Mouse (Mus musculus): ENCODE measurements around the gene Sgcd. TPM values are rescaled to one million over a fixed set of nuclear protein-coding genes. Genes with fewer than 3 reads are reported as not detected.
"Not testable (repeated sequence)": the region's sequence is repeated elsewhere in the genome, so short reads cannot be mapped to it uniquely, and the experiment has no call there.

Gene Sgcd
- polyA plus RNA-seq, 1 experiment from 2014 or later, result 4.5 TPM

DNA sequence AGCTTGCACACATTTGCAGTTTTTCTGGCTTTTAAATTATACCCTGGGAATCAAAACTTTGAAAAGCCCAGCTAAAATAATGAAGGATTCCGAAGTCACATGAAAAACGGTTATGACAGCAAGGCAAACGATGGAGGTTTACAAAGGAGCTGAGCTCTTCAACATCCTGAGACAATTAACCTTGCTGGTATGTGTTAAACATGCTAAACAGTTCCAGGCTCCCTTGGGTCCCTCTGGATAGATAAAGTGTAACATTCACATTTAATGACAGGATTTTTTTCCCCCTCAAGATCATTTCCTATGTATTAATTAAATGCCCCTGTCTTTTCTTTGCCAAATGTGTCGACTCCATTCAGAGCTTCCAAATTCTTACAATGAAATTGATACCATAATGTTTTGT is 414.1 kb downstream of the Sgcd start:
- no peak for ATAC-seq (ENCODE audit: low FRiP score, low read depth)

DNA sequence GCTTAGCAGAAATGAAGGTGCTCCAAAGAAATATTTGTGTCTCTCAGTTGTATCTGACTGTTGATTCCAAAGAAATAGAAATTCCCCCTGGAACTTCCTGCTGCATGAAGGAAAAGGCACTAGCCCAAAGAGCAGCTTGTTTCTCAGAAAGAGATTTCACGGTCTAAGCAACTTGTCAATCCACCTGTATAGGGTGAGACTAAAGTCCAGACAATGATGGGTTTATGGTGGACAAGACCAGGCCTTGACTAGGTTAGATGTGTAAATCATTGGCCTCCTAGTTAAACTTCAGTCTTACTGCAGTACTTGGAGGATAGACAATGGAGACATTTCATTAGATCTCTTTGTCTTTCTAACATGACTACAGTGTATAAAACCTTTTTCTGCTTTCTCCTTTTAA is 420.3 kb downstream of the Sgcd start:
- H3K36me3 ChIP-seq, result no peaks in the 10 kb centered on the region
- no peak for ATAC-seq (ENCODE audit: low FRiP score, low read depth)

More for the DNA sequence above, 414.1 kb downstream of the Sgcd start:
- H3K4me2 ChIP-seq, result no peak overlapping the region
- WGBS, result 52% methylated on average over 4 of the region's 4 CpGs
- H3K27me3 ChIP-seq, result no peaks in the 10 kb centered on the region
- no peak overlapping the region for H3K9ac ChIP-seq
- no peak overlapping the region for H3K4me3 ChIP-seq
- H3K9me3 ChIP-seq, result no peaks in the 10 kb centered on the region
- no peaks in the 10 kb centered on the region for H3K36me3 ChIP-seq
- H3K27ac ChIP-seq (replicated peaks), result no peak overlapping the region
- no peaks in the 10 kb centered on the region for H3K4me1 ChIP-seq (replicated peaks)

DNA sequence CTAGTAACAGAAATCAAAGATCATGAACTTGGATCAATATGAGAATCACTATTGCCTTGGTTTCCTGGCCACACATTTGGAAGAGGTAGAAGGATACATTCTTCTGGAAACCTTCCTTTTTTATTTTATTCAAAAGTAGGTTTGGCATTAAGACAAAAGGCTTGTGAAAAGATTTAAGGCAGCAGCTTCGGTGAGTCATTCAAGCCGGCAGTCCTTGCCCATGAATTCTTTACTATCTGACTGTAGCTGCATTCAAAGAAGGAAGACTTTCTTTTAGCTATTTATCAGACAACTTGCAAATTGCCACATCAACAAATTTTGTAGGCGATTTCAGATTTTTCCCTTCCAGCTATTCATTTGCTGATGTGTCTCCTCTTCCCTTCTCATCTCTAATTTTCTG is 422.6 kb downstream of the Sgcd start:
- no peaks in the 10 kb centered on the region for H3K36me3 ChIP-seq
- no peak overlapping the region for H3K9ac ChIP-seq
- no peak overlapping the region for H3K27ac ChIP-seq (replicated peaks)
- no peak overlapping the region for H3K4me2 ChIP-seq
- no peaks in the 10 kb centered on the region for H3K9me3 ChIP-seq
- WGBS, result 75% methylated on average over 3 of the region's 3 CpGs
- no peaks in the 10 kb centered on the region for H3K4me1 ChIP-seq (replicated peaks)
- no peak for ATAC-seq (ENCODE audit: low FRiP score, low read depth)
- H3K27me3 ChIP-seq, result no peaks in the 10 kb centered on the region
- H3K4me3 ChIP-seq, result no peak overlapping the region

More for the DNA sequence above, 420.3 kb downstream of the Sgcd start:
- no peak overlapping the region for H3K4me2 ChIP-seq
- H3K27ac ChIP-seq (replicated peaks), result no peak overlapping the region
- H3K27me3 ChIP-seq, result no peaks in the 10 kb centered on the region
- no peaks in the 10 kb centered on the region for H3K9me3 ChIP-seq
- 90% methylated on average over 1 of the region's 1 CpGs for WGBS
- H3K9ac ChIP-seq, result no peak overlapping the region
- no peak overlapping the region for H3K4me3 ChIP-seq
- H3K4me1 ChIP-seq (replicated peaks), result no peaks in the 10 kb centered on the region

DNA sequence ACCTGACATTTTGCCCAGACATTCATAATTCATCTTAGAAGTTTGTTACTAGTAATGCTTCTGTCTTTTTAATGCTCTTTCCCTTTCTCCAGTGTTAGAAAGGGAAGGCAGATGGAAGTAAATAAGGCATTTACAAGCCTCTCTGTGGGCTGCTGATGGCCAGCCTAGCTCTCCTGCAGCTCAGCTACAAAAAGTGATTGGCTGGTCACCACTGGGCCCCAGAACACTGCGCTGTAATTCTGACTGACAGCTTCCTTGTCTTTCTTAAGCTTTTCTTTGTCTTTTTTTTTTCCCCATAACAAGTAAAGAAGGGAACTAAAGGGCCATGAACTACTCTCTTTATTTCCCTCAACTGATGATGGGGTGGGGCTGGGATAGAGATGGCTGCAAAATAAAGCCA is 463.9 kb downstream of the Sgcd start:
- no peak overlapping the region for H3K4me3 ChIP-seq
- H3K4me2 ChIP-seq, result no peak overlapping the region
- no peak for ATAC-seq (ENCODE audit: low FRiP score, low read depth)
- H3K9me3 ChIP-seq, result no peaks in the 10 kb centered on the region
- H3K36me3 ChIP-seq, result no peaks in the 10 kb centered on the region
- no peak overlapping the region for H3K9ac ChIP-seq
- no peaks in the 10 kb centered on the region for H3K4me1 ChIP-seq (replicated peaks)
- no peaks in the 10 kb centered on the region for H3K27me3 ChIP-seq
- WGBS, result 15% methylated on average over 1 of the region's 1 CpGs
- H3K27ac ChIP-seq (replicated peaks), result no peak overlapping the region

DNA sequence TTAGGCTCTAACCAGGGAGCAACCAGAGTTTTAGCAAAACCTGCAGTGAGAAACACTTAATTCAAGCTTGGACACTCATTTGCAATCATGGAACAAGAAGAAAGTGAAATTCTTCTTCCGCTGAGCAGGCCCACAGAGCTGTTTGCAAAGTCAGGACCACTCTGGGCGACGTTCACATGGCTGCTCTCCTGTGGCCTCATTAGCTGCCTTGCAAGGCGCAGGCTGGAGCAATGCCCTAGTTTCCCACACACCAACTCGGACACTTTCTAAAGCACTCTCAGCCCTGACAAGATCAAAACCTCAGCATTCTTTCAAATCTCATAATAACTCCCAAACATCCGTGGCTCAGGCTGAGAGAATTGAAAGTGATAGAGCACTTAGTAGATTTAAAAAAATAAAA is 480.7 kb downstream of the Sgcd start:
- H3K9me3 ChIP-seq, result no peaks in the 10 kb centered on the region
- H3K4me3 ChIP-seq, result no peak overlapping the region
- H3K36me3 ChIP-seq, result no peaks in the 10 kb centered on the region
- WGBS, result 81% methylated on average over 6 of the region's 6 CpGs
- ATAC-seq (ENCODE audit: low FRiP score, low read depth), result no peak
- no peaks in the 10 kb centered on the region for H3K27me3 ChIP-seq
- H3K27ac ChIP-seq (replicated peaks), result no peak overlapping the region
- no peaks in the 10 kb centered on the region for H3K4me1 ChIP-seq (replicated peaks)
- no peak overlapping the region for H3K4me2 ChIP-seq
- H3K9ac ChIP-seq, result no peak overlapping the region

DNA sequence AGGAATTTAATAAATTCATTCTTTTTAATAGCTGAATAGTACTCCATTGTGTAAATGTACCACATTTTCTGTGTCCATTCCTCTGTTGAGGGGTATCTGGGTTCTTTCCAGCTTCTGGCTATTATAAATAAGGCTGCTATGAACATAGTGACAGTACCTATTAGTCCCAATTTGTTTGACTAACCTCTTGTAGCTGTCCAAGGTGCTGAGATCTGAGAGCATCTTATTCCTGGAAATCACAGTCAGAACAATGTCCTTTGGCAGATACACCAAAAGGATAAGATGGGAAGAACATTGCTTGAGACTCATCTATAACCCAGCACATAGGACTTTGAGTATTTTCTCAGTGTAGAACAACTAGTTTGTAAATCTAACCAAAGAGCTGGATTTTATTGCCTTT is 485.5 kb downstream of the Sgcd start:
- H3K9me3 ChIP-seq; H3K4me3 ChIP-seq; H3K27ac ChIP-seq (replicated peaks); H3K4me1 ChIP-seq (replicated peaks); H3K36me3 ChIP-seq; ATAC-seq (ENCODE audit: low FRiP score, low read depth); H3K9ac ChIP-seq; H3K4me2 ChIP-seq; H3K27me3 ChIP-seq: not testable (repeated sequence)

DNA sequence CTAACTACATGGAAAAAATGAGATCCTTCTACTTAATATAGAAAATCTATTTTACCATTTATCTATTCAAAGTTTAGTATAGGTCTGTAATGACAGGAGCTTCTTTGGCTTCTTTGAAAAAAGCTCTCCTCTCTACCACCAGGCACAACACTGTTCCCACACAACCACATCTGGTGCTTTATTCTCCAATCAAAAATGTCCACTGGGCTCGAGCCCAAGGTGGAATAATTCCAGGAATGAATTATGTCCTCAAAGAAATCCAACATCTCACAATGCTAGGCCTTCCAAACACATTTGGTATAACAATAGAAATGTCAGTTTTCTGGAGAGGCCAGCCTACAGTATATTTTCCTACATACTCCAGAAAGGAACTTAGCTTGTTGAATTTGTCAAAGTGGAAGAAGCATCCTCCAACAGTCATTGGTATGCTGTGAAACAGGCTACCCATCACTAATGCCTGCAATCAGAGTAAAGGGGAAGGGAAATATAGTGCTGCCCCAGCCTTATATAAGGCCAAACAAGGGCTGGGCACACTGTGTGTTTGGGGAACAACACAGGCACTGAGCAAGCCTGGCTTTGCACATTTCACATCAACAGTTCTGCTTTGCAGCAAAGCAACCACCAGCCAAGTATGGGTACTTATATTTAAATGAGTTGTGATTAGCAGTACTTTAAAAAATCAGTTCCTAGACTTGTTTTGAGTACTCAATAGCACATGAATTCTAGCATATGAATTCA is 515.1 kb downstream of the Sgcd start:
- Histone ChIP-seq H3K27ac (replicated peaks) (no peak overlapping the region), H3K9me3 (no peaks in the 10 kb centered on the region), H3K27me3 (no peaks in the 10 kb centered on the region), H3K4me2 (no peak overlapping the region), H3K4me1 (replicated peaks) (no peaks in the 10 kb centered on the region), H3K4me3 (no peak overlapping the region), H3K36me3 (no peaks in the 10 kb centered on the region), H3K9ac (no peak overlapping the region)
- ATAC-seq (ENCODE audit: low FRiP score, low read depth), result no peak
- 48% methylated on average over 1 of the region's 1 CpGs for WGBS

DNA sequence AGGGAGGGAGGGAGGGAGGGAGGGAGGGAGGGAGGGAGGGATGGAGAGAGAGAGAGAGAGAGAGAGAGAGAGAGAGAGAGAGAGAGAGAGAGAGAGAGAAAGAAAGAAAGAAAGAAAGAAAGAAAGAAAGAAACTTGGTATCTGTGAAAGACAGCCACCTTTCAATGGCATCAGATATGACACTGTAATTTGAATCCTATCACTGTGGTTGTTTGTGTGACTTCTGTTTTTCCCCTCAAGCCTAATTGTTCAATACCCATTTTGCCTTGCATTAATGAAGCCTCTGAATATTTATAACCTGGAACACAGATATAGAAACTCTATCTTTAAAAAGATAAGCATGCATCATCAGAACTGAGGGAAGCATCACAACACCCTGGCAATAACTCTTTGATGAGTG is 528.1 kb downstream of the Sgcd start:
- not testable (repeated sequence) for H3K4me2 ChIP-seq; H3K27me3 ChIP-seq; H3K27ac ChIP-seq (replicated peaks); H3K4me3 ChIP-seq; H3K36me3 ChIP-seq; ATAC-seq (ENCODE audit: low FRiP score, low read depth); H3K4me1 ChIP-seq (replicated peaks); H3K9me3 ChIP-seq; H3K9ac ChIP-seq

DNA sequence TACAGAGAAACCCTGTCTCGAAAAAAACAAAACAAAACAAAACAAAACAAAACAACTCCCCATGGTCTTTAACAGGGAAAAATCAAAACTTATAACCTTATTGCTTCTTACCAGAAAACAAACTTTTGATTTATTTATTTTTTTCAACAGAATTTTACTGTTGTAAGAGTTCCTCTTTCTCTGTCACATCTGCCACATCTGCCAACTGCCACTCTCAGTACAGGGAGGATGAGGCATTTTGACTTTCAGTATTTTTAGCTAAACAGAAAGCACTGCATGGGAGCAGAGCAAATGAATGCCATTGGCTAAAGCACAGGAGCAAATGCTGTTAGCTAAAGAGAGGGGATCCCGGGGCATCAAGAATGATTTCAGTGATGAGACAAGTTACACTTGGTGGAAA is 528.6 kb downstream of the Sgcd start:
- WGBS, result 77% methylated on average over 2 of the region's 2 CpGs
- no peak for ATAC-seq (ENCODE audit: low FRiP score, low read depth)
- no peak overlapping the region for H3K9ac ChIP-seq

DNA sequence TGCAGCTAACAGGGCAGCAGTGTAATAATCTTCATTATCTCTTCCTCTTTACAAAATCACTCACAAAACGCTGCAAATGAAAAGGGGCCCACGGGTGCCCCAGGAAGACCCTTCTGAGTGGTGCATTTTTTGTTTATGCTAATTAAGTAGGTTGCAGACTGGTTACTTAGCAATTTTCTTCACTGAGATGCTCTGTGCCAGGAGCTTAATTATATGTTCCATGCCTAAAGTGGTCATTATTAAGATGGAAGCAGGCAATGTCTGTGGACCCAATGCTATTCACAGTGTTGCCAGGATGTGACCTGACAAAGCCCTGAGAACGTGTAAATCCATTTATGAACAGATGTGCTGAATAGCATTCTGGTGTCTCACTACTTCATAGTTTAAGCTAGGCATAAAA is 529.6 kb downstream of the Sgcd start:
- H3K4me2 ChIP-seq, result no peak overlapping the region
- H3K4me1 ChIP-seq (replicated peaks), result no peaks in the 10 kb centered on the region
- 24% methylated on average over 3 of the region's 3 CpGs for WGBS
- no peak for ATAC-seq (ENCODE audit: low FRiP score, low read depth)
- H3K27ac ChIP-seq (replicated peaks), result no peak overlapping the region
- no peak overlapping the region for H3K9ac ChIP-seq
- H3K4me3 ChIP-seq, result no peak overlapping the region
- no peaks in the 10 kb centered on the region for H3K9me3 ChIP-seq
- H3K27me3 ChIP-seq, result no peaks in the 10 kb centered on the region
- H3K36me3 ChIP-seq, result no peaks in the 10 kb centered on the region

More for the DNA sequence above, 528.6 kb downstream of the Sgcd start:
- H3K4me2 ChIP-seq, result no peak overlapping the region
- H3K27me3 ChIP-seq, result no peaks in the 10 kb centered on the region
- H3K4me1 ChIP-seq (replicated peaks), result no peaks in the 10 kb centered on the region
- no peaks in the 10 kb centered on the region for H3K36me3 ChIP-seq
- no peak overlapping the region for H3K27ac ChIP-seq (replicated peaks)
- H3K4me3 ChIP-seq, result no peak overlapping the region
- H3K9me3 ChIP-seq, result no peaks in the 10 kb centered on the region

DNA sequence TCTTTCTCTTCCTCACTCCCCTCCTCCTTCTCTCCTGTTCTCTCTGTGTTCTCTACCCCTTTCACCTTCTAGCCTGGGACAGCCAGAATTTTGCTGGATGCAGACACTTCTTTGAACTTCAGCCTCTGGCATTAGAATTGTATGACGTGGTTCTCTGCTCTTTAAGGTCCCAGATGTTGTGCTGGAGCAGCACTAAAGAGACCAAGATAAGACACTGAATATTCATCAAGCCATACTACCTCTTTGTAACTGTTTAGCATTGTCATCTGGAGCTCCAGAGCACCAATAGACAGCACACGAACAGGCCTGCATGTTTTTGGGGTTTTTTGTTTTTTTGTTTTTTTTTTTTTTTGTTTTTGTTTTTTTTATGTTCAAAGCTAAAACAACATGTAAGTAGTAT is 541.0 kb downstream of the Sgcd start:
- Histone ChIP-seq H3K4me1 (replicated peaks) (no peaks in the 10 kb centered on the region), H3K4me2 (no peak overlapping the region), H3K9me3 (no peaks in the 10 kb centered on the region), H3K36me3 (no peaks in the 10 kb centered on the region), H3K27ac (replicated peaks) (no peak overlapping the region), H3K4me3 (no peak overlapping the region), H3K9ac (no peak overlapping the region), H3K27me3 (no peaks in the 10 kb centered on the region)
- no peak for ATAC-seq (ENCODE audit: low FRiP score, low read depth)
- WGBS, result 53% methylated on average over 2 of the region's 2 CpGs

DNA sequence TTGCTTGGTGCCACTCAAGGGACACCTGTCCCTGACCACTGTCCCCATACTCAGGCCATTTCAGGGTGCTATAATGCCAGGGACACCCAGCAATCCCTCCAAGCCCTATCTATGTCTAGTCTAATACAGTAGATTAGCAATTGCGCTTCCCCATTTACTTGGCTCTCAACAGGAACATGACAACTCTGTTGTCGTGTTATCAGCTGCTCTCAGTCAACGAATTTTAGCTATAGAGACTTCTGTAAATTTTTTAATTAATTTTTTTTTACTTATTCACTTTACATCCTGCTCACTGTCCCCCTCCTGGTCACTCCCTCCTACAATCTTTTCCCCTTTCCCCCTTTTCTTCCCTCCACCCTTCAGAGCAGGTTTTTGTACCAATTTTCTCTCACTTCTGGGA is 542.4 kb downstream of the Sgcd start:
- H3K4me1 ChIP-seq (replicated peaks), result no peaks in the 10 kb centered on the region
- no peak overlapping the region for H3K4me2 ChIP-seq
- no peaks in the 10 kb centered on the region for H3K36me3 ChIP-seq
- no peak overlapping the region for H3K27ac ChIP-seq (replicated peaks)
- no peaks in the 10 kb centered on the region for H3K27me3 ChIP-seq
- H3K4me3 ChIP-seq, result no peak overlapping the region
- 91% methylated on average over 3 of the region's 3 CpGs for WGBS
- ATAC-seq (ENCODE audit: low FRiP score, low read depth), result no peak
- no peak overlapping the region for H3K9ac ChIP-seq
- no peaks in the 10 kb centered on the region for H3K9me3 ChIP-seq

DNA sequence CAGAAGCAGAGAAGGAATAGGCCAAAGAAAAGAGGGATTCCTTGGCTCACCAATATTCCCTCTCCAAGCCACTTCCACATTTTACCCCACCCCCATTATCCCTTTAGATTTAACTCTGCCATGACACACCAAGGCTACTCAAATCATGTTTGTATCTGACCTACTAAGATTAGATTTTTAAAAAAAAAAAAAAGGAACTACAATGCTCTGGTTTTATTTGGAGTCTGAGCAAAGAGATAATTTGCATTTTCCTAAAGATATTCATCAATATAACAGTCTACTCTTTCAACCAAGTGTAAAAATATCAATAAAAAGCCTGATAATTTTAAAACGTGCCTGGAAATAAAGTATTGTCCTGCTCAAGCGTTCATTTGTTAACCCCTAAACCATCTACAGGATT is 543.1 kb downstream of the Sgcd start:
- Histone ChIP-seq H3K4me1 (replicated peaks) (no peaks in the 10 kb centered on the region), H3K9ac (no peak overlapping the region), H3K9me3 (no peaks in the 10 kb centered on the region), H3K4me3 (no peak overlapping the region), H3K27me3 (no peaks in the 10 kb centered on the region), H3K4me2 (no peak overlapping the region), H3K27ac (replicated peaks) (no peak overlapping the region), H3K36me3 (no peaks in the 10 kb centered on the region)
- no peak for ATAC-seq (ENCODE audit: low FRiP score, low read depth)
- 79% methylated on average over 2 of the region's 2 CpGs for WGBS

Measured in hindbrain, embryonic 15.5 days (tissue).